Mouse (Mus musculus) erythroblast, embryonic 14.5 days (primary cell): ENCODE measurements around the gene Trmt10c.

ENCODE experiments used
- GATA1 ChIP-seq: IDR thresholded peaks from 2 replicates; pipeline ENCODE4 v1.6.1; 2012; ENCODE audit warnings: low read length, inconsistent platforms, mixed read lengths
- TAL1 ChIP-seq: IDR thresholded peaks from 3 replicates; pipeline ENCODE4 v1.6.1; 2012; ENCODE audit warnings: low read length, inconsistent platforms, mixed read lengths

DNA sequence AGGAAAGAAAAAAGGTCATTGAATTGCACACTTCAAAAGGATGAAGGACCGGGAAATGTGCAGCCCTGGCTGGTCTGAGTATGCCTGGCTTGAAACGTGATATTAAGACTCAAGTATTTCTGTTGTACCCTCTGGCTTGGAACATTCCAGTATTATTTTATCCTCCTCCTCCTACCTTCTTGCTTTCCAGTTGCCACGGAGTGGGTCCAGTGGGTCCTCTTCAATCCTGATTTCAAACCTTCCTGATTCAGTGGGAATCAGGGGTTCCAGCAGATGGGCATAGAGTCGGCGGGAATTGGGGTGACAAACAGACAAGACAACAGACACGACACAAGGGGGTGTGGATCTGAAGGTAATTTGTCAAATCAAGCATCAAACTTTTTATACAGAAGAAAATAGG is 34.9 kb upstream of the Trmt10c start:
- TF ChIP-seq GATA1 (no peak), TAL1 (no peak)
